Mouse (Mus musculus): ENCODE results near the gene Gm20388. TPM values are rescaled to one million over a fixed set of nuclear protein-coding genes. Genes with fewer than 3 reads are reported as not detected.

Gm20388 gene
- polyA plus RNA-seq, 1 experiment from 2014 or later, result not detected

GRCm38 (mm10) chr8:122022705-122023104 is 2112.1 kb downstream of the Gm20388 start:
- no peak for ATAC-seq (ENCODE audit: insufficient number of reproducible peaks, insufficient read depth, low FRiP score, low read depth)
- peaks cover 60% of the 10 kb centered on the region for H3K36me3 ChIP-seq (ENCODE audit: control insufficient read depth, insufficient read depth, low read length)
- H3K4me2 ChIP-seq (ENCODE audit: low read length), result no peak overlapping the region
- peaks cover 18 to 40% of the 10 kb centered on the region in 2 experiments for H3K4me1 ChIP-seq (ENCODE audit: control insufficient read depth in 2 of 2, insufficient read depth in 2 of 2, low read length in 2 of 2)
- no peak overlapping the region for H3K9ac ChIP-seq (ENCODE audit: low read length)
- H3K4me3 ChIP-seq (ENCODE audit: control insufficient read depth in 1 of 2, insufficient read depth in 1 of 2, low read depth in 1 of 2, low read length in 2 of 2), result no peak overlapping the region
- no peak overlapping the region for H3K27ac ChIP-seq (replicated peaks in 1 of 2; ENCODE audit: control insufficient read depth in 1 of 2, insufficient read depth in 1 of 2, low read depth in 2 of 2, low read length in 2 of 2)
- H3K27me3 ChIP-seq (ENCODE audit: control insufficient read depth, insufficient read depth, low read length), result no peaks in the 10 kb centered on the region
- 83% methylated on average over 4 of the region's 4 CpGs for WGBS
- H3K9me3 ChIP-seq (ENCODE audit: control insufficient read depth, low read length), result no peaks in the 10 kb centered on the region

GRCm38 (mm10) chr8:122025546-122025945 is 2114.9 kb downstream of the Gm20388 start:
- 92% methylated on average over 9 of the region's 9 CpGs for WGBS
- H3K36me3 ChIP-seq (ENCODE audit: control insufficient read depth, insufficient read depth, low read length), result peaks cover 53% of the 10 kb centered on the region

GRCm38 (mm10) chr8:122028116-122028515 is 2117.5 kb downstream of the Gm20388 start:
- no peaks in the 10 kb centered on the region for H3K27me3 ChIP-seq (ENCODE audit: control insufficient read depth, insufficient read depth, low read length)
- H3K9me3 ChIP-seq (ENCODE audit: control insufficient read depth, low read length), result no peaks in the 10 kb centered on the region
- no peak overlapping the region for H3K9ac ChIP-seq (ENCODE audit: low read length)
- no peak overlapping the region for H3K27ac ChIP-seq (replicated peaks in 1 of 2; ENCODE audit: control insufficient read depth in 1 of 2, insufficient read depth in 1 of 2, low read depth in 2 of 2, low read length in 2 of 2)
- no peak overlapping the region for H3K4me2 ChIP-seq (ENCODE audit: low read length)
- WGBS, result 89% methylated on average over 4 of the region's 4 CpGs
- peaks cover 11 to 12% of the 10 kb centered on the region in 2 experiments for H3K4me1 ChIP-seq (ENCODE audit: control insufficient read depth in 2 of 2, insufficient read depth in 2 of 2, low read length in 2 of 2)
- ATAC-seq (ENCODE audit: insufficient number of reproducible peaks, insufficient read depth, low FRiP score, low read depth), result no peak
- H3K36me3 ChIP-seq (ENCODE audit: control insufficient read depth, insufficient read depth, low read length), result peaks cover 40% of the 10 kb centered on the region
- no peak overlapping the region for H3K4me3 ChIP-seq (ENCODE audit: control insufficient read depth in 1 of 2, insufficient read depth in 1 of 2, low read depth in 1 of 2, low read length in 2 of 2)

More at GRCm38 (mm10) chr8:122025546-122025945, 2114.9 kb downstream of the Gm20388 start:
- ATAC-seq (ENCODE audit: insufficient number of reproducible peaks, insufficient read depth, low FRiP score, low read depth), result no peak
- Histone ChIP-seq H3K9me3 (ENCODE audit: control insufficient read depth, low read length) (no peaks in the 10 kb centered on the region), H3K4me3 (ENCODE audit: control insufficient read depth in 1 of 2, insufficient read depth in 1 of 2, low read depth in 1 of 2, low read length in 2 of 2) (no peak overlapping the region), H3K9ac (ENCODE audit: low read length) (no peak overlapping the region), H3K27ac (replicated peaks in 1 of 2; ENCODE audit: control insufficient read depth in 1 of 2, insufficient read depth in 1 of 2, low read depth in 2 of 2, low read length in 2 of 2) (no peak overlapping the region), H3K4me2 (ENCODE audit: low read length) (no peak overlapping the region), H3K4me1 (ENCODE audit: control insufficient read depth in 2 of 2, insufficient read depth in 2 of 2, low read length in 2 of 2) (peaks cover 5 to 18% of the 10 kb centered on the region in 2 experiments), H3K27me3 (ENCODE audit: control insufficient read depth, insufficient read depth, low read length) (no peaks in the 10 kb centered on the region)

GRCm38 (mm10) chr8:122030965-122031364 is 2120.3 kb downstream of the Gm20388 start:
- Histone ChIP-seq H3K36me3 (ENCODE audit: control insufficient read depth, insufficient read depth, low read length) (peaks cover 14% of the 10 kb centered on the region), H3K27me3 (ENCODE audit: control insufficient read depth, insufficient read depth, low read length) (no peaks in the 10 kb centered on the region), H3K9me3 (ENCODE audit: control insufficient read depth, low read length) (no peaks in the 10 kb centered on the region), H3K4me2 (ENCODE audit: low read length) (no peak overlapping the region), H3K9ac (ENCODE audit: low read length) (no peak overlapping the region), H3K4me1 (ENCODE audit: control insufficient read depth in 2 of 2, insufficient read depth in 2 of 2, low read length in 2 of 2) (peaks cover 18 to 21% of the 10 kb centered on the region in 2 experiments), H3K4me3 (ENCODE audit: control insufficient read depth in 1 of 2, insufficient read depth in 1 of 2, low read depth in 1 of 2, low read length in 2 of 2) (no peak overlapping the region), H3K27ac (replicated peaks in 1 of 2; ENCODE audit: control insufficient read depth in 1 of 2, insufficient read depth in 1 of 2, low read depth in 2 of 2, low read length in 2 of 2) (no peak overlapping the region)
- whole genome bisulfite sequencing, result 22% methylated on average over 7 of the region's 7 CpGs
- ATAC-seq (ENCODE audit: insufficient number of reproducible peaks, insufficient read depth, low FRiP score, low read depth), result no peak

- peaks cover 32 to 39% of the 10 kb centered on the region in 2 experiments for H3K4me1 ChIP-seq (ENCODE audit: control insufficient read depth in 2 of 2, insufficient read depth in 2 of 2, low read length in 2 of 2)
- H3K27me3 ChIP-seq (ENCODE audit: control insufficient read depth, insufficient read depth, low read length), result no peaks in the 10 kb centered on the region
- H3K9me3 ChIP-seq (ENCODE audit: control insufficient read depth, low read length), result no peaks in the 10 kb centered on the region
- no peak overlapping the region for H3K9ac ChIP-seq (ENCODE audit: low read length)
- no peak overlapping the region for H3K27ac ChIP-seq (replicated peaks in 1 of 2; ENCODE audit: control insufficient read depth in 1 of 2, insufficient read depth in 1 of 2, low read depth in 2 of 2, low read length in 2 of 2)
- no peaks in the 10 kb centered on the region for H3K36me3 ChIP-seq (ENCODE audit: control insufficient read depth, insufficient read depth, low read length)
- H3K4me2 ChIP-seq (ENCODE audit: low read length), result no peak overlapping the region
- no peak for ATAC-seq (ENCODE audit: insufficient number of reproducible peaks, insufficient read depth, low FRiP score, low read depth)
- WGBS, result 46% methylated on average over 9 of the region's 9 CpGs
- H3K4me3 ChIP-seq (ENCODE audit: control insufficient read depth in 1 of 2, insufficient read depth in 1 of 2, low read depth in 1 of 2, low read length in 2 of 2), result no peak overlapping the region
Observed at GRCm38 (mm10) chr8:122032741-122033140, 2122.1 kb downstream of the Gm20388 start.

- no peaks in the 10 kb centered on the region for H3K27me3 ChIP-seq (ENCODE audit: control insufficient read depth, insufficient read depth, low read length)
- no peak overlapping the region for H3K4me3 ChIP-seq (ENCODE audit: control insufficient read depth in 1 of 2, insufficient read depth in 1 of 2, low read depth in 1 of 2, low read length in 2 of 2)
- no peak overlapping the region; a peak in 1 of 4 replicates for H3K27ac ChIP-seq (replicated peaks in 1 of 2; ENCODE audit: control insufficient read depth in 1 of 2, insufficient read depth in 1 of 2, low read depth in 2 of 2, low read length in 2 of 2)
- 73% methylated on average over 7 of the region's 7 CpGs for WGBS
- no peak overlapping the region for H3K9ac ChIP-seq (ENCODE audit: low read length)
- H3K36me3 ChIP-seq (ENCODE audit: control insufficient read depth, insufficient read depth, low read length), result no peaks in the 10 kb centered on the region
- H3K4me1 ChIP-seq (ENCODE audit: control insufficient read depth in 2 of 2, insufficient read depth in 2 of 2, low read length in 2 of 2), result peaks cover 30 to 44% of the 10 kb centered on the region in 2 experiments
- no peak for ATAC-seq (ENCODE audit: insufficient number of reproducible peaks, insufficient read depth, low FRiP score, low read depth)
- H3K4me2 ChIP-seq (ENCODE audit: low read length), result no peak overlapping the region
- no peaks in the 10 kb centered on the region for H3K9me3 ChIP-seq (ENCODE audit: control insufficient read depth, low read length)
Observed at GRCm38 (mm10) chr8:122035543-122035942, 2124.9 kb downstream of the Gm20388 start.

- no peaks in the 10 kb centered on the region for H3K27me3 ChIP-seq (ENCODE audit: control insufficient read depth, insufficient read depth, low read length)
- H3K9me3 ChIP-seq (ENCODE audit: control insufficient read depth, low read length), result no peaks in the 10 kb centered on the region
- H3K4me1 ChIP-seq (ENCODE audit: control insufficient read depth in 2 of 2, insufficient read depth in 2 of 2, low read length in 2 of 2), result peaks cover 23 to 39% of the 10 kb centered on the region in 2 experiments
- H3K4me3 ChIP-seq (ENCODE audit: control insufficient read depth in 1 of 2, insufficient read depth in 1 of 2, low read depth in 1 of 2, low read length in 2 of 2), result no peak overlapping the region
- H3K27ac ChIP-seq (replicated peaks in 1 of 2; ENCODE audit: control insufficient read depth in 1 of 2, insufficient read depth in 1 of 2, low read depth in 2 of 2, low read length in 2 of 2), result peak overlapping the region in 1 of 2 experiments; percentile 41; a peak in 2 of 4 replicates
- 0 out of 2 replicates have a peak, but pooled peaks have one; percentile 22 for ATAC-seq (ENCODE audit: insufficient number of reproducible peaks, insufficient read depth, low FRiP score, low read depth)
- no peaks in the 10 kb centered on the region for H3K36me3 ChIP-seq (ENCODE audit: control insufficient read depth, insufficient read depth, low read length)
- H3K4me2 ChIP-seq (ENCODE audit: low read length), result no peak overlapping the region
- H3K9ac ChIP-seq (ENCODE audit: low read length), result no peak overlapping the region
- 34% methylated on average over 6 of the region's 6 CpGs for WGBS
Observed at GRCm38 (mm10) chr8:122036325-122036724, 2125.7 kb downstream of the Gm20388 start.

- Histone ChIP-seq H3K9me3 (ENCODE audit: control insufficient read depth, low read length) (no peaks in the 10 kb centered on the region), H3K4me2 (ENCODE audit: low read length) (no peak overlapping the region), H3K27ac (replicated peaks in 1 of 2; ENCODE audit: control insufficient read depth in 1 of 2, insufficient read depth in 1 of 2, low read depth in 2 of 2, low read length in 2 of 2) (no peak overlapping the region), H3K4me1 (ENCODE audit: control insufficient read depth in 2 of 2, insufficient read depth in 2 of 2, low read length in 2 of 2) (peaks cover 24 to 40% of the 10 kb centered on the region in 2 experiments), H3K27me3 (ENCODE audit: control insufficient read depth, insufficient read depth, low read length) (no peaks in the 10 kb centered on the region), H3K36me3 (ENCODE audit: control insufficient read depth, insufficient read depth, low read length) (no peaks in the 10 kb centered on the region), H3K4me3 (ENCODE audit: control insufficient read depth in 1 of 2, insufficient read depth in 1 of 2, low read depth in 1 of 2, low read length in 2 of 2) (no peak overlapping the region), H3K9ac (ENCODE audit: low read length) (no peak overlapping the region)
- WGBS, result 57% methylated on average over 7 of the region's 7 CpGs
- ATAC-seq (ENCODE audit: insufficient number of reproducible peaks, insufficient read depth, low FRiP score, low read depth), result no peak
Observed at GRCm38 (mm10) chr8:122037279-122037678, 2126.6 kb downstream of the Gm20388 start.

Data from heart, embryonic 14.5 days (tissue).